Mouse (Mus musculus): ENCODE measurements at regions not wholly inside any gene's neighbourhood (a gene's known extent, or its start where the extent isn't known, plus 50 kb on each side); places are given as distances from the start of the nearest gene placed in this dataset.

- H3K9ac ChIP-seq (ENCODE audit: insufficient read depth, low read depth): no peak overlapping the region
- peaks cover 0 to 4% of the 10 kb centered on the region in 2 experiments; a peak in 2 of 4 replicates for H3K4me1 ChIP-seq (ENCODE audit: control insufficient read depth in 1 of 2, insufficient read depth in 2 of 2)
- H3K9me3 ChIP-seq (replicated peaks; ENCODE audit: low read length): no peaks in the 10 kb centered on the region
- H3K79me2 ChIP-seq (replicated peaks; ENCODE audit: control insufficient read depth, extremely low read depth, insufficient read depth, poor library complexity, severe bottlenecking): no peaks in the 10 kb centered on the region
- no peaks in the 10 kb centered on the region for H3K27me3 ChIP-seq (replicated peaks)
- no peak overlapping the region for H3K4me2 ChIP-seq (ENCODE audit: insufficient read depth, low read depth, poor library complexity, severe bottlenecking)
- dilution Hi-C loops (cut with MboI; ENCODE audit: extremely low pct_ligation_motif_present, extremely low pct_unique_long_range_greater_than_20kb, low sequenced_read_pairs) (no loop called here), in situ Hi-C loops (cut with MboI; ENCODE audit: low pct_ligation_motif_present, low pct_unique_long_range_greater_than_20kb, low sequenced_read_pairs) (no loop called here)
- no peak for TF ChIP-seq ZC3H11A (IDR thresholded peaks at IDR 0.05; ENCODE audit: low read depth, low read length)
- TF ChIP-seq PAX5 (IDR thresholded peaks at IDR 0.05; ENCODE audit: low read length): no peak
- no peak for TF ChIP-seq RAD21 (IDR thresholded peaks at IDR 0.05; ENCODE audit: low read depth, low read length)
- TF ChIP-seq CTCF (conservative IDR thresholded peaks at IDR 0.05 in 1 of 2, IDR thresholded peaks at IDR 0.05 in 1 of 2; ENCODE audit: low read depth in 2 of 2, low read length in 2 of 2): no peak
- TF ChIP-seq ZKSCAN1 (IDR thresholded peaks at IDR 0.05; ENCODE audit: borderline replicate concordance, low read depth, low read length): no peak
- TF ChIP-seq MEF2A (IDR thresholded peaks at IDR 0.05; ENCODE audit: borderline replicate concordance, low read depth, low read length): no peak
- no peak for TF ChIP-seq EP300 (IDR thresholded peaks at IDR 0.05; ENCODE audit: low read length)
- TF ChIP-seq MXI1 (IDR thresholded peaks at IDR 0.05; ENCODE audit: low read depth, low read length): no peak
- no peak for TF ChIP-seq HCFC1 (IDR thresholded peaks at IDR 0.05; ENCODE audit: low read depth, low read length)
- TF ChIP-seq CHD2 (IDR thresholded peaks at IDR 0.05; ENCODE audit: low read length): no peak
- no peak for TF ChIP-seq ETS1 (conservative IDR thresholded peaks at IDR 0.05; ENCODE audit: low read depth, low read length)
- TF ChIP-seq TCF12 (IDR thresholded peaks at IDR 0.05; ENCODE audit: low read depth, low read length): no peak
- no peak for TF ChIP-seq POLR2A (IDR thresholded peaks at IDR 0.05; ENCODE audit: low read depth, low read length)
- no peak for TF ChIP-seq KAT2A (IDR thresholded peaks at IDR 0.05; ENCODE audit: insufficient replicate concordance, low read length)
- TF ChIP-seq E2F4 (IDR thresholded peaks at IDR 0.05; ENCODE audit: insufficient replicate concordance, low read depth, low read length): no peak
- no peak overlapping the region for H3K27ac ChIP-seq (ENCODE audit: insufficient read depth, low read depth)
- H3K36me3 ChIP-seq (replicated peaks in 1 of 2; ENCODE audit: control insufficient read depth in 1 of 2, insufficient read depth in 1 of 2, low read length in 1 of 2): no peaks in the 10 kb centered on the region
- no peak for DNase-seq (ENCODE audit: extremely low read depth)
- no peak overlapping the region for H3K4me3 ChIP-seq (replicated peaks in 1 of 3; ENCODE audit: low read depth in 2 of 3, low read length in 2 of 3, poor library complexity in 1 of 3)
These were observed 305.6 kb upstream of the Pabpc6 start for GRCm38 (mm10) chr17:9975153-9975552.

GRCm38 (mm10) chr17:9967988-9968387 is 298.5 kb upstream of the Pabpc6 start:
- H3K27ac ChIP-seq (ENCODE audit: insufficient read depth, low read depth): no peak overlapping the region
- no peak for TF ChIP-seq SIN3A (IDR thresholded peaks at IDR 0.05; ENCODE audit: low read length)
- TF ChIP-seq TBP (conservative IDR thresholded peaks at IDR 0.05; ENCODE audit: low read depth, low read length): no peak
- no peak for TF ChIP-seq EP300 (IDR thresholded peaks at IDR 0.05; ENCODE audit: low read length)
- TF ChIP-seq MXI1 (IDR thresholded peaks at IDR 0.05; ENCODE audit: low read depth, low read length): no peak
- TF ChIP-seq SMC3 (IDR thresholded peaks at IDR 0.05; ENCODE audit: low read depth, low read length): no peak
- no peak for TF ChIP-seq ETS1 (conservative IDR thresholded peaks at IDR 0.05; ENCODE audit: low read depth, low read length)
- no peak for TF ChIP-seq MEF2A (IDR thresholded peaks at IDR 0.05; ENCODE audit: borderline replicate concordance, low read depth, low read length)
- no peak for TF ChIP-seq USF2 (conservative IDR thresholded peaks at IDR 0.05; ENCODE audit: low read depth, low read length)
- TF ChIP-seq MAX (IDR thresholded peaks at IDR 0.05; ENCODE audit: low read length): no peak
- TF ChIP-seq POLR2A (IDR thresholded peaks at IDR 0.05; ENCODE audit: low read depth, low read length): no peak
- TF ChIP-seq CHD2 (IDR thresholded peaks at IDR 0.05; ENCODE audit: low read length): no peak
- TF ChIP-seq MAZ (IDR thresholded peaks at IDR 0.05; ENCODE audit: low read depth, low read length): no peak
- TF ChIP-seq MAFK (IDR thresholded peaks at IDR 0.05; ENCODE audit: insufficient replicate concordance, low read length): no peak
- no peak for TF ChIP-seq RCOR1 (conservative IDR thresholded peaks at IDR 0.05; ENCODE audit: low read depth, low read length)
- TF ChIP-seq JUND (conservative IDR thresholded peaks at IDR 0.05; ENCODE audit: low read depth, low read length): no peak
- no peak for TF ChIP-seq ZC3H11A (IDR thresholded peaks at IDR 0.05; ENCODE audit: low read depth, low read length)
- TF ChIP-seq HCFC1 (IDR thresholded peaks at IDR 0.05; ENCODE audit: low read depth, low read length): no peak
- TF ChIP-seq CTCF (conservative IDR thresholded peaks at IDR 0.05 in 1 of 2, IDR thresholded peaks at IDR 0.05 in 1 of 2; ENCODE audit: low read depth in 2 of 2, low read length in 2 of 2): no peak
- no peak for TF ChIP-seq RAD21 (IDR thresholded peaks at IDR 0.05; ENCODE audit: low read depth, low read length)
- H3K4me1 ChIP-seq (ENCODE audit: control insufficient read depth in 1 of 2, insufficient read depth in 2 of 2): no peaks in the 10 kb centered on the region; a peak in 1 of 4 replicates
- H3K27me3 ChIP-seq (replicated peaks): no peaks in the 10 kb centered on the region
- no peak for DNase-seq (ENCODE audit: extremely low read depth)
- dilution Hi-C loops (cut with MboI; ENCODE audit: extremely low pct_ligation_motif_present, extremely low pct_unique_long_range_greater_than_20kb, low sequenced_read_pairs): no loop called here
- H3K4me3 ChIP-seq (replicated peaks in 1 of 3; ENCODE audit: low read depth in 2 of 3, low read length in 2 of 3, poor library complexity in 1 of 3): no peak overlapping the region
- no peaks in the 10 kb centered on the region for H3K9me3 ChIP-seq (replicated peaks; ENCODE audit: low read length)
- in situ Hi-C loops (cut with MboI; ENCODE audit: low pct_ligation_motif_present, low pct_unique_long_range_greater_than_20kb, low sequenced_read_pairs): no loop called here
- no peak overlapping the region for H3K9ac ChIP-seq (ENCODE audit: insufficient read depth, low read depth)
- H3K36me3 ChIP-seq (replicated peaks in 1 of 2; ENCODE audit: control insufficient read depth in 1 of 2, insufficient read depth in 1 of 2, low read length in 1 of 2): no peaks in the 10 kb centered on the region
- H3K4me2 ChIP-seq (ENCODE audit: insufficient read depth, low read depth, poor library complexity, severe bottlenecking): no peak overlapping the region
- H3K79me2 ChIP-seq (replicated peaks; ENCODE audit: control insufficient read depth, extremely low read depth, insufficient read depth, poor library complexity, severe bottlenecking): no peaks in the 10 kb centered on the region
